Mouse (Mus musculus) natural killer cell, adult 2 months (primary cell): ENCODE results near the gene Wdr43.

Source experiments
- DNase-seq, 2 experiments: peaks; one replicate each; pipeline ENCODE4 v3.0.0; 2022; ENCODE audit warnings: low spot score in 2 of 2

The Wdr43 gene

DNA sequence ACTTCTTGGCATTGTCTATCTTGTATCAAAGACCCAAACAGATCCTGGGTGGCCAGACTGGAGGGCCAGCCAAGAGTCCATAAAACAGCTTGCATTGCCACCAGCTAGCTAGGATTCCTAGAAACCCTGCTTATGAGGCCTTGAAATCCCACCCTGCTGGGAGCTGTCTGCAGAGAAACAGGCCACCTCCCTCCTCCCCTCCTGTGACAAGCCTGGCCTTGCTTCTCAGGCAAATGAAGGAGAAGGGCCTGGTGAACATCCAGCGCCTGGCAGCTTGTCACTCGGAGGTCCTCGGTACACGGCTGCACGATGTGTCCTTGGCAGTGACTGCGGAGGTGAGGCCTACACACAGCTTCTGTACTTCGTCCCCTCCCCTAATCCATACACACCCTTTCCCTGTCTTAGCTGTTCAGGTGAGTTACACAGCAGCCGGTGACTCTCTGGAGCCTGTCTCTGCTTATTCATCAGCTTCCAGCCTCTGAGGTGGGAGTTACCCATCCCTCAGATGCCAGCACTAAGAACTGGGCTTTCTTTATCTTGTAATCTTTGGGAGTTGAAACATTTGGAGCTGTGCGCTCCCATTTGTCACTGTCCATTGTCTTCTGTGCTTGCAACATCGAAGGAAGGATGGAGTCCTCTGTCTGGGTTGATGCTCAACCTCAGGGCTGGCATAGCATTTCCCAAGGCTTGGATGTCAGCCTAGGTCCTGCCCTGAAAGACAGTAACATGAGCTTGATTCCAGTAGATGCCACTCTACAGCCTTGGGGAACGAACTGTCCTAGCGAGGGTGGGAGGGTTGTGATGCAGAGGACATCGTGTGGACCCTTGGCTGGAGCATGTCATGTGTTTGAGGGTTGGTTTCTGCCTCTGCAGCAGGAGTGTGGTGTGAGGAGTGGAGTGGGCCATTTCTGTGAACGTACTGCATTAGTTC, 90.1 kb downstream of the Wdr43 start:
- DNase-seq, result no peak

DNA sequence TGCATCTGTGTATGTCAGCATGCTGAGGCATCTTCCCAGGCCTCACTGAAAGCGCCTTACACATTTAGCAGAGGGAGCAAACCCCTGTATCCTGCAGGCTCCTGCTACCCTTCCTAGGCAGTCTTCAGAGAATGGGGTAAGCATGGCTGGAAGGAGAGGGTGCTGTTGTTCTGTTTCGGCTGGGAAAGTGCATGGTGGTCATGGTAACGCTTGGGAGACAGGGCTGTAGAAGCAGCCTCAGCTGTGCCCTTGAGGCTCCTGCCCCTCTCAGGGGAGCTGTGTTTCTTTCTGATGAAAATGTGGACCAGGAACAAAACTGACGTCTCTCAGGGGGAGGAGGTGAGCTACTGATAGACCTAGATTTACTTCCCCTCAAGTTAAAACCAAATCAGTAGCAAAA, 92.0 kb downstream of the Wdr43 start:
- no peak for DNase-seq
